Mouse (Mus musculus): ENCODE measurements around the gene Cxxc4. TPM values are rescaled to one million over a fixed set of nuclear protein-coding genes. Genes with fewer than 3 reads are reported as not detected.
A peak's percentile ranks its signal among the peaks of the same experiment; 100 is the strongest.

Gene Cxxc4
- polyA plus RNA-seq, 1 experiment from 2014 or later, result 4.1 TPM

DNA sequence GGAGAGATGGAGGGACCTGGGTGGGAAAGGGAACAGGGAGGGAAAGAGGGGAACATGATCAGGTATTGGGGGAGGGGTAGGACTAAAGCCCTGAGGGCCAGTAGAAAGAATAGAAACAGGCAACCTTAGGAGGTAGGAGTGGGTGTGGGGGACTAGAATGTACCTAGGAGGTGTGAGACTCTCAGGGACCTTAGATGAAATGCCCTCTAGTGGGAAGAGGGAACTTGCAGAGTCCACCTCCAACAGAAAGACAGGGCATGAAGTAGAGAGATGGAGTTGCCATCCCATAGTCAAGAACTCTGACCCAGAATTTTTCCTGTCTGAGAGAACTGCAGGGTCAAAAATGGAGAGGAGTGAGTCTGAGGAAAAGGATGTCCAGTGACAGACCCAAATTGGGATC, 43.4 kb downstream of the Cxxc4 start:
- Histone ChIP-seq H3K36me3 (no peaks in the 10 kb centered on the region), H3K4me1 (peaks cover 8% of the 10 kb centered on the region; the same call in 1 of the 2 replicates), H3K9me3 (no peaks in the 10 kb centered on the region), H3K27me3 (ENCODE audit: insufficient read depth, poor library complexity, severe bottlenecking) (no peaks in the 10 kb centered on the region), H3K4me3 (no peak overlapping the region), H3K27ac (no peak overlapping the region)
- no peak for DNase-seq (ENCODE audit: low spot score)

DNA sequence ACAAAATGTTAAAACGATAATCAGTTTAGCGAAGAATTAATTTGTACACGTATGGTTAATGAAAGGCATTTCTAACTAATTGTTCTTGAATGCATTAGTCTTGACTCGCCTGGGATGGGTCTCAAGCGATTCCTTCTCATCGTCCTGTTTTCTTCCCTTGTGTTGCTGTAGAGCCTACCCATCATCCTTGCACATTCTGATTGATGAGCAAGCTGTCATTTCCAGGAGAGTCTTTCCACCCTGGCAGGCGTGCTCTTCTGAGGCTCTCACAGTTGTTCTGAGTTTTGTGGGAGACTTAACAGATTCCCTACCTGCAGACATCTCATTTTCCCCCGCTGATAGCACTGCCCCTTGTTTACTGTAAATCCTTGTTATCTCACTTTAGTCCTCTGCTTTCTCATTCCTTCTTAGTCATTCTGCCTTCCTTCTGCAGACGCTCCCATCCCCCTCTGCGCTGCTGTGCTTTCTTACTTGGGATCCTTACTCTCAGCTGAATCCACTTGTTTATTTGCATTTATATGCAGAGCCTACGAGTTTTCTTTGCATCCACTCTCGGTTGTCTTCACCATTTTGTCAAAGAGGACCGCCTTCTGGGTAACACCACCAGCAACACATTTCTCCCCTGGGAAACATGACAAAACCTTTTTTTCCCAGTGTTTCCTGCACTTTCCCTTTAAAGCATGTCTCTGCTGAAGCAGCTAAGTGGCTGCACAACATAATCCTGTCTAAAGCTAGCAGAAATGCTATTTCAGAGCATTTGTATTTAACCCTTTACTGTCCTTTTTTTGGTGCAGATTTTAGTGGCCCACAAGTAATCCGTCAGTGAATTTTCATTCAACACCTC, 45.5 kb downstream of the Cxxc4 start:
- DNase-seq (ENCODE audit: low spot score), result no peak
- H3K27ac ChIP-seq, result no peak overlapping the region
- peaks cover 8% of the 10 kb centered on the region; the same call in 1 of the 2 replicates for H3K4me1 ChIP-seq
- H3K27me3 ChIP-seq (ENCODE audit: insufficient read depth, poor library complexity, severe bottlenecking), result no peaks in the 10 kb centered on the region
- H3K4me3 ChIP-seq, result peak overlapping the region; percentile 38
- H3K36me3 ChIP-seq, result no peaks in the 10 kb centered on the region
- H3K9me3 ChIP-seq, result no peaks in the 10 kb centered on the region
- 24% methylated on average over 14 of the region's 14 CpGs for WGBS

DNA sequence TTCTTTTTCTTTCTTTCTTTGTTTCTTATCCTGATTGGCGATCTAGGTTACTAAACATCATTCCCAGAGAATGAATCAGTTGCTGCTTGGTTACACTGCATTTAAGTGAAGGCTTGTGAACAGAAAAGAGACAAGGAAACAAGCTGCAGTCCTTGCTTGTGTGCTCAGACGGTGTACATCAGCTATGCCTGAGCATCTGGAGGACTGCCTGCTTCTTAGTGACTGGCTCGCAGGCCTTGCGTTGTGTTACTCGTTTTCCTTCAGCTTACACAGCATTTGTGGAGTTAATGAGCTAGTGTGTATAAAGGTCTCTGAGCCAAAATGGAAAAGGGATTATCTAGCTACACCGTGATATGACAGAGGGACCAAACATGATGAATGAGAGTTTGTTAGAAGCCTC, 58.9 kb downstream of the Cxxc4 start:
- H3K27ac ChIP-seq, result no peak overlapping the region
- no peaks in the 10 kb centered on the region for H3K36me3 ChIP-seq
- H3K4me1 ChIP-seq, result no peaks in the 10 kb centered on the region
- no peak for DNase-seq (ENCODE audit: low spot score)
- no peak overlapping the region for H3K4me3 ChIP-seq
- no peaks in the 10 kb centered on the region for H3K27me3 ChIP-seq (ENCODE audit: insufficient read depth, poor library complexity, severe bottlenecking)
- 69% methylated on average over 6 of the region's 6 CpGs for WGBS
- H3K9me3 ChIP-seq, result no peaks in the 10 kb centered on the region

DNA sequence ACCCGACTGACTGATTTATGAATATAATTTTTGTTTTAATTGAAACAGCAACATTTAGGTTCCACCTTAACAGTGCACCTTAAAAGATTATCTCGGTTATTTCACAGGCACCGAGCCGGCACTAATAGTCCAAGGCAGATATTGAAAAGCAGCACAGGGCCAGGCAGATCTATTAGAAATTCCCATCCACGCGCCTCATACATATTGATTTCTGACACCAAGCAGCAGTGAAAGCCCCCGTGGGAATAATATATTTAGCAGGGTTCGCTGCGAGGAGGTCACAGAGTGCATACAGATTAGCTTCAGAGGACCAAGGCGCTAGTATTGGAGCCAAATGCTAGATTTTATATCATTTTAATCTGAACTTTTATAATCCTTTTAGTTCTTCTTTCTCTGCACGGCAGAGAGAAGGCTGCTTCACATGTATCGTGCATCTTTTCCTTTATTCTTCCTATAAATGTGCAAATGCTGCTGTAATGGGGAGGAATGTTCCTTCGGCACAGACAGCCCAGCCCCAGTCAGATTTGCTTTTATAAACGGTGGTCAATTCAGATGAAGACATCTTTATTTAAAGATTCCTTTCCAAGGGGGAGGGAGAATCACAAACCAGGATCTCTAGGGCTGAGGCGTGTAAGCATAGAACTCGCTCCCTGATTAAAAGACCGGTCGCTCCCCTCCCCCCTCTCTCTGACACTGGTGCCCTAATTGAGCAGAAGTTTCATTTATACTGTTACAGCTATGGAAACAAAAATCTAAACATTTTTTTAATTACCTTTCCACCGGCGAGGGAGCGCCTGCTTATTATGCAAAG, 66.6 kb downstream of the Cxxc4 start:
- DNase-seq (ENCODE audit: low spot score), result no peak
- no peaks in the 10 kb centered on the region for H3K9me3 ChIP-seq
- H3K4me1 ChIP-seq, result peaks cover 40% of the 10 kb centered on the region; the same call in 1 of the 2 replicates
- peak overlapping the region; percentile 52 for H3K4me3 ChIP-seq
- no peaks in the 10 kb centered on the region for H3K27me3 ChIP-seq (ENCODE audit: insufficient read depth, poor library complexity, severe bottlenecking)
- peak overlapping the region; percentile 64 for H3K27ac ChIP-seq
- no peaks in the 10 kb centered on the region for H3K36me3 ChIP-seq
- WGBS, result 29% methylated on average over 21 of the region's 21 CpGs

DNA sequence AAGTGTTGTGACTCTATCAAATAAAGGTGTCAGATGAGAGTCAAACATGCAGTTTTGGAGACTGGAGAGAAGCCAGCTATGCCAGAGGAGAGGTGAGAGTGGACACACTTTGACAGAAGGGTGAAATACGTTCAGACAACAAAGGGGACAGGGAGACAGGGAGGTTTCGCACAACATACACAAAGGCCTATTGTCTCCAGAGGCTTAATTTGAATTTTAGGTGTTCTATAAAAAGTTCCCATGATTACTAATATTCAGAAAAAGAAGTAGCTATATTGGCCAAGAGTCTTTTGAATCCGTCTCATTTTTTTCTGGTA, 67.2 kb downstream of the Cxxc4 start:
- DNase-seq (ENCODE audit: low spot score), result no peak
- Histone ChIP-seq H3K4me1 (peaks cover 42% of the 10 kb centered on the region; the same call in 1 of the 2 replicates), H3K4me3 (peak overlapping the region; percentile 52), H3K36me3 (no peaks in the 10 kb centered on the region), H3K27me3 (ENCODE audit: insufficient read depth, poor library complexity, severe bottlenecking) (no peaks in the 10 kb centered on the region), H3K9me3 (no peaks in the 10 kb centered on the region), H3K27ac (peak overlapping the region; percentile 64; the same call in 1 of the 2 replicates)
- 37% methylated on average over 3 of the region's 3 CpGs for WGBS

DNA sequence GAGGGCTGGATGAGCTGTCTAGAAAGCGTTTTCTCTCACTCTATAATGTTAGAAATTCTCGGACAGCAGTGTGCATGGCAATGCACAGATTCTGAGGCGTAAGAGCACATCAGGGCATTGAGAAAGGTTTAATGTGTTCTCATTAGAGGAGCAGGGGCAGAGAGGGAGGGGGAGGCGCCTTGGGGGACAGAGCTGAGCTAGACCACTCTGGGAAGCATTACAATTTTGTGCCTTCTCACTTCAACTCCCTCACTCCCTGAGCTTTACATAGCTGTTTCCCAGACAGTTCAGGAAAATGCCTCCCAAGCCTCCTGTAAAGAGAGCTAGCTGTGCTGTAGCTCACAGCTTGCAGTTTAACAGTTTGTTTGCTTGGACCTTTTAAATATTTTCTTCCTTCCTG, 70.2 kb downstream of the Cxxc4 start:
- H3K36me3 ChIP-seq, result no peaks in the 10 kb centered on the region
- DNase-seq (ENCODE audit: low spot score), result no peak
- H3K27me3 ChIP-seq (ENCODE audit: insufficient read depth, poor library complexity, severe bottlenecking), result no peaks in the 10 kb centered on the region
- no peaks in the 10 kb centered on the region for H3K9me3 ChIP-seq
- H3K4me3 ChIP-seq, result no peak overlapping the region
- H3K4me1 ChIP-seq, result peaks cover 42% of the 10 kb centered on the region; the same call in 1 of the 2 replicates
- WGBS, result 51% methylated on average over 4 of the region's 4 CpGs
- H3K27ac ChIP-seq, result no peak overlapping the region

DNA sequence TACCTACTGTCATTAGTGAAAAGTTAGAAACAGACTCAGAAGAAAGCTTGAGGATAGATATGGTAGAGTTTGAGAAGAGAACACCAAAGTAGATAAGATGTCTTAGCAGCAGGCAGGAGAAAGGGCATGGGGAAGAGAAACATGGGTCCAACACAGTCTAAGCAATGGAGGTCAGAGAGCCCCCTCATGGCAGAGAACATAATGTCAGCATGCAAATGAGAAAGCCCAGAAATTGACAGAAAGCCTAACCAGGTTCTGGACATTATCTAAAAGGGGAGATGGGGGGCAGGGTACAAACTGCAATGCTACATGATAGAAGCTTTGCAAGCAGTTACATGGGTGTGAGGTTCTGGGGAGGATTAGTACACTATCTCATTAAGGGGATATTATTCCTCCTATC, 71.5 kb downstream of the Cxxc4 start:
- no peak overlapping the region for H3K27ac ChIP-seq
- no peaks in the 10 kb centered on the region for H3K9me3 ChIP-seq
- no peak for DNase-seq (ENCODE audit: low spot score)
- H3K36me3 ChIP-seq, result no peaks in the 10 kb centered on the region
- H3K4me1 ChIP-seq, result peaks cover 36% of the 10 kb centered on the region; the same call in 1 of the 2 replicates
- no peaks in the 10 kb centered on the region for H3K27me3 ChIP-seq (ENCODE audit: insufficient read depth, poor library complexity, severe bottlenecking)
- H3K4me3 ChIP-seq, result no peak overlapping the region

MicroRNAs encoded within 50 kb of the gene (microRNA counts, 519-probe panel; counts per million panel counts)
- not detected for microRNA mmu-miR-1895

Small RNA genes within 50 kb of the gene (microRNA-seq; reads per million reads assigned to microRNA genes)
- gene Mir1895, result not detected

Data from heart, embryonic 10.5 days (tissue).